Mouse (Mus musculus): ENCODE data around the gene Csk. TPM values are rescaled to one million over a fixed set of nuclear protein-coding genes. Genes with fewer than 3 reads are reported as not detected.

Gene Csk
- total and polyA plus RNA-seq, 3 experiments: 213 to 338 TPM; not detected in 1

- peak overlapping the region; percentile 41 to 45 for H3K4me3 ChIP-seq (ENCODE audit: control insufficient read depth in 1 of 2, insufficient read depth in 1 of 2, low read depth in 2 of 2, low read length in 2 of 2)
- H3K9ac ChIP-seq (ENCODE audit: control insufficient read depth, low read depth, low read length, poor library complexity, severe bottlenecking): peak overlapping the region; percentile 57
- H3K9me3 ChIP-seq (replicated peaks; ENCODE audit: insufficient read depth, low read length): no peaks in the 10 kb centered on the region
- no peak overlapping the region for H3K27ac ChIP-seq (ENCODE audit: control insufficient read depth, low read depth, low read length)
- peak; percentile 93 for DNase-seq (ENCODE audit: low read depth, low spot score)
- no peaks in the 10 kb centered on the region for H3K79me2 ChIP-seq (ENCODE audit: control insufficient read depth, insufficient read depth, low read length, poor library complexity)
- H3K27me3 ChIP-seq (ENCODE audit: control insufficient read depth in 1 of 2, insufficient read depth in 2 of 2, low read length in 2 of 2): no peaks in the 10 kb centered on the region
- H3K36me3 ChIP-seq (ENCODE audit: control insufficient read depth in 1 of 2, insufficient read depth in 2 of 2, low read length in 2 of 2): peaks cover 0 to 12% of the 10 kb centered on the region in 2 experiments; a peak in 2 of 4 replicates
- H3K4me1 ChIP-seq (ENCODE audit: control insufficient read depth in 1 of 2, insufficient read depth in 2 of 2, low read length in 2 of 2): peaks cover 8 to 15% of the 10 kb centered on the region in 2 experiments; a peak in 3 of 4 replicates
- TF ChIP-seq RCOR1 (IDR thresholded peaks at IDR 0.05; ENCODE audit: low read depth, low read length) (peak; percentile 60; the same call in 1 of the 2 replicates), JUND (IDR thresholded peaks at IDR 0.05; ENCODE audit: low read depth, low read length) (peak; percentile 71; the same call in 1 of the 2 replicates), SMC3 (IDR thresholded peaks at IDR 0.05; ENCODE audit: low read depth, low read length) (peak; percentile 99), POLR2AphosphoS2 (IDR thresholded peaks at IDR 0.05; ENCODE audit: low read length) (no peak), ELF1 (IDR thresholded peaks at IDR 0.05; ENCODE audit: low read depth, low read length) (peak; percentile 55; the same call in 1 of the 2 replicates), EP300 (IDR thresholded peaks at IDR 0.05; ENCODE audit: low read depth in 1 of 2, low read length in 2 of 2) (peak; percentile 25 to 38; a peak in 3 of 4 replicates), BHLHE40 (IDR thresholded peaks at IDR 0.05; ENCODE audit: borderline replicate concordance, low read depth, low read length) (peak; percentile 74), USF1 (IDR thresholded peaks at IDR 0.05; ENCODE audit: low read depth, low read length) (peak; percentile 97), MAX (IDR thresholded peaks at IDR 0.05; ENCODE audit: low read length) (peak; percentile 80), TAL1 (IDR thresholded peaks at IDR 0.05; ENCODE audit: low read length) (no peak), POLR2A (IDR thresholded peaks at IDR 0.05; ENCODE audit: control insufficient read depth in 1 of 2, insufficient read depth in 1 of 2, low read depth in 1 of 2, low read length in 2 of 2, poor library complexity in 1 of 2) (peak; percentile 40 to 44; a peak in 1 of 4 replicates), MAFK (IDR thresholded peaks at IDR 0.05; ENCODE audit: borderline replicate concordance, low read depth, low read length) (no peak), NRF1 (IDR thresholded peaks at IDR 0.05; ENCODE audit: insufficient read depth, low read depth, low read length, poor library complexity, severe bottlenecking) (no peak), SIN3A (IDR thresholded peaks at IDR 0.05; ENCODE audit: low read length) (peak; percentile 91), UBTF (IDR thresholded peaks at IDR 0.05; ENCODE audit: borderline replicate concordance, insufficient read depth, low read depth, low read length) (no peak), MXI1 (IDR thresholded peaks at IDR 0.05; ENCODE audit: low read depth, low read length) (peak; percentile 63; the same call in 1 of the 2 replicates), CHD2 (IDR thresholded peaks at IDR 0.05; ENCODE audit: low read length) (no peak), MAZ (IDR thresholded peaks at IDR 0.05; ENCODE audit: low read depth, low read length) (peak; percentile 57; the same call in 1 of the 2 replicates), E2F4 (IDR thresholded peaks at IDR 0.05; ENCODE audit: borderline replicate concordance, low read depth, low read length) (0 out of 2 replicates have a peak, but pooled peaks have one; percentile 33), ZC3H11A (IDR thresholded peaks at IDR 0.05; ENCODE audit: low read depth, low read length) (peak; percentile 99), MYB (IDR thresholded peaks at IDR 0.05; ENCODE audit: low read depth, low read length) (peak; percentile 40; the same call in 1 of the 2 replicates), TCF12 (IDR thresholded peaks at IDR 0.05; ENCODE audit: low read depth, low read length) (peak; percentile 16; the same call in 1 of the 2 replicates), CHD1 (IDR thresholded peaks at IDR 0.05; ENCODE audit: low read depth, low read length) (no peak), GABPA (IDR thresholded peaks at IDR 0.05; ENCODE audit: low read depth, low read length) (no peak), HCFC1 (IDR thresholded peaks at IDR 0.05; ENCODE audit: low read depth, low read length) (peak; percentile 66), ETS1 (IDR thresholded peaks at IDR 0.05; ENCODE audit: low read depth, low read length) (peak; percentile 49; the same call in 1 of the 2 replicates), POLR2AphosphoS5 (IDR thresholded peaks at IDR 0.05; ENCODE audit: borderline replicate concordance, low read depth, low read length) (no peak), TBP (IDR thresholded peaks at IDR 0.05; ENCODE audit: low read depth, low read length) (no peak), MYC (IDR thresholded peaks at IDR 0.05; ENCODE audit: low read depth, low read length) (peak; percentile 65), NELFE (IDR thresholded peaks at IDR 0.05; ENCODE audit: low read depth, low read length) (0 out of 2 replicates have a peak, but pooled peaks have one; percentile 20), USF2 (IDR thresholded peaks at IDR 0.05; ENCODE audit: borderline replicate concordance in 1 of 2, insufficient read depth in 1 of 2, low read depth in 1 of 2, low read length in 2 of 2) (peak; percentile 48 to 78; a peak in 2 of 4 replicates), ZNF384 (IDR thresholded peaks at IDR 0.05; ENCODE audit: low read depth, low read length) (peak; percentile 80), ZMIZ1 (IDR thresholded peaks at IDR 0.05; ENCODE audit: low read depth, low read length) (no peak), RAD21 (IDR thresholded peaks at IDR 0.05; ENCODE audit: low read depth, low read length) (peak; percentile 100), ZKSCAN1 (IDR thresholded peaks at IDR 0.05; ENCODE audit: low read depth, low read length) (no peak), CTCF (IDR thresholded peaks at IDR 0.05 in 2 of 3, conservative IDR thresholded peaks at IDR 0.05 in 1 of 3; ENCODE audit: control insufficient read depth in 1 of 3, insufficient read depth in 1 of 3, low read depth in 2 of 3, low read length in 3 of 3, poor library complexity in 1 of 3, severe bottlenecking in 1 of 3) (peak; percentile 76 to 100 (median 93)), KAT2A (conservative IDR thresholded peaks at IDR 0.05; ENCODE audit: low read depth, low read length) (no peak)
Measured at GRCm38 (mm10) chr9:57655749-57656148, 2.3 kb upstream of the Csk start.

All from MEL (cell line).